Mouse (Mus musculus) forebrain, embryonic 16.5 days (tissue): Measurements from ENCODE around the gene Wbp1l. TPM values are rescaled to one million over a fixed set of nuclear protein-coding genes. Genes with fewer than 3 reads are reported as not detected.
A peak's percentile ranks its signal among the peaks of the same experiment; 100 is the strongest.

Experiments
- ATAC-seq: fragments of 200-750 bp; cut with Nextera tagmentation; 2 replicates; pipeline ENCODE4 v1.8.0; 2017; ENCODE audit warnings: mild to moderate bottlenecking, moderate library complexity
- H3K27ac ChIP-seq: fragments of 300-500 bp; sonication (generic); 2 replicates; pipeline ENCODE4 v1.5.1; 2014; ENCODE audit warnings: low read length, control low read depth
- H3K27me3 ChIP-seq: fragments of 300-500 bp; sonication (generic); replicated peaks from 2 replicates; pipeline ENCODE4 v1.6.1; 2014; ENCODE audit warnings: low read length; ENCODE audit not compliant: control insufficient read depth, insufficient read depth
- H3K36me3 ChIP-seq: fragments of 300-500 bp; sonication (generic); 2 replicates; pipeline ENCODE4 v1.6.1; 2014; ENCODE audit not compliant: control insufficient read depth, insufficient read depth
- H3K4me1 ChIP-seq: fragments of 300-500 bp; sonication (generic); replicated peaks from 2 replicates; pipeline ENCODE4 v1.6.1; 2014; ENCODE audit warnings: low read length; ENCODE audit not compliant: control insufficient read depth, insufficient read depth
- H3K4me2 ChIP-seq: fragments of 300-500 bp; sonication (generic); 2 replicates; pipeline ENCODE4 v1.6.1; 2014; ENCODE audit warnings: mild to moderate bottlenecking, low read length, control low read depth
- H3K4me3 ChIP-seq: fragments of 300-500 bp; sonication (generic); replicated peaks from 2 replicates; pipeline ENCODE4 v1.5.1; 2014; ENCODE audit warnings: mild to moderate bottlenecking, low read length, control low read depth
- H3K9ac ChIP-seq: fragments of 300-500 bp; sonication (generic); replicated peaks from 2 replicates; pipeline ENCODE4 v1.6.1; 2014; ENCODE audit warnings: low read depth, low read length, control low read depth
- H3K9me3 ChIP-seq: fragments of 300-500 bp; sonication (generic); 2 replicates; pipeline ENCODE4 v1.6.1; 2016; ENCODE audit warnings: low read length; ENCODE audit not compliant: control insufficient read depth
- WGBS: fragments of 180-500 bp; shearing (Covaris S2); extraction: QIAGEN DNeasy Blood & Tissue Kit; methylation state at CpG from one replicate; pipeline ENCODE4 v1.1.7; 2014; 5-methylcytosine and 5-hydroxymethylcytosine counted together
- polyA plus RNA-seq: library from polyadenylated mRNA; unstranded; fragments of >200 nt; fragmentation: Nextera tagmentation; extraction: Ambion mirVana; gene quantifications from 2 replicates; pipeline ENCODE4 v1.2.1, GENCODE M21; 2015

Wbp1l gene
- polyA plus RNA-seq, result 39.1 and 41.3 TPM in 2 replicates

DNA sequence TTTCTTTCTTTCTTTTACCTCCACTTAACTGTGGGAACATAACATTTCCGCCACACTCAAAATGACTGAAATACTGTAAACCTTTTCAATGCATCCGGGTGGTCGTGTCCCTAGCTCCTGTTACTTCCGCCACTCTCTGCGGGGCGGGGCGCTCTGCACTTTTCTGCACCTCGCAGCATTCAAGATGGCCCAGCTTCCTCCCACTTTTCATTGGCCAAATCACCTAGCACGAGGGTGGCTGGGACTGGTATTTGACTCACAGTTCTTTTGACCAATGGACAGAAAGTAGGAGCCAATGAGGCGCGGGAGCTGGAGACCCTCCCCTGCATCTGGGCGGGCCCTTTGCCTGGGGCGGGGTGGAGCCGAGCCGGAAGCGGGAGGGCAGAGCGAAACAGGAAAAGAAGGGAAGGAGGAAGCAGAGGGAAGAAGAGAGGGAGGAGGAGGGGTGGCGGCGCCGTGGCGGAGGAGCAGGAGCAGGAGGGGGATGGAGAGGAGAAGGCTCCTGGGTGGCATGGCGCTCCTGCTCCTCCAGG, at the start of gene Wbp1l:
Gene Wbp1l (plus strand): TSS at position 365 of the 533 bp plus-strand sequence.
- WGBS, result under 1% methylated on average over 21 of the region's 22 CpGs
- peak; percentile 99 for ATAC-seq
- H3K9me3 ChIP-seq, result no peaks in the 10 kb centered on the region
- peak within 1 kb of the TSS; percentile 5; the same call in 1 of the 2 replicates for H3K27ac ChIP-seq
- H3K36me3 ChIP-seq, result peaks cover 5% of the 10 kb centered on the region; the same call in 1 of the 2 replicates
- H3K4me1 ChIP-seq, result peaks cover 24% of the 10 kb centered on the region
- no peaks in the 10 kb centered on the region for H3K27me3 ChIP-seq
- peak within 1 kb of the TSS; percentile 76 for H3K4me3 ChIP-seq
- peak within 1 kb of the TSS; percentile 94 for H3K4me2 ChIP-seq
- H3K9ac ChIP-seq, result peak within 1 kb of the TSS; percentile 71

DNA sequence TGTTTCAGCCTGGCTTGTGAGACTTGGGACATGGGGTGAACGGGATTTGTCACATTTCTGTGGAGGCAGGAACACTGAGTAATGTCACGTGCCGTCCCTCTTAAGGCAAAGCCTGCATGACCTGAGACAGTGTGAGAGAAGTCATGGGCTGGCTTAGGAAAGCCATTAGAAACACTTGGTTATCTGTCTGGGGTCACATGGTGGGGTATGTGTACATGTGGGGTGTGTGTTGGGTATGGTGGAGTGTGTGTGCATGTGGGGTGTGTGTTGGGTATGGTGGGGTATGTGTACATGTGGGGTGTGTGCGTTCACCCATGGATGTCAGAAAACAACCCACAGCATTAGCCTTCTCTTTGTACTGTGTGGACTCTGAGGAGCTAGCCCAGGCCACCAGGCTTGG, 48.5 kb upstream of the Wbp1l start:
- no peak overlapping the region for H3K4me2 ChIP-seq
- no peak overlapping the region for H3K4me3 ChIP-seq
- H3K27me3 ChIP-seq, result no peaks in the 10 kb centered on the region
- peaks cover 12% of the 10 kb centered on the region for H3K4me1 ChIP-seq
- H3K9ac ChIP-seq, result no peak overlapping the region
- H3K9me3 ChIP-seq, result no peaks in the 10 kb centered on the region
- WGBS, result 96% methylated on average over 4 of the region's 4 CpGs
- no peak for ATAC-seq
- peaks cover 16% of the 10 kb centered on the region for H3K36me3 ChIP-seq
- no peak overlapping the region for H3K27ac ChIP-seq

DNA sequence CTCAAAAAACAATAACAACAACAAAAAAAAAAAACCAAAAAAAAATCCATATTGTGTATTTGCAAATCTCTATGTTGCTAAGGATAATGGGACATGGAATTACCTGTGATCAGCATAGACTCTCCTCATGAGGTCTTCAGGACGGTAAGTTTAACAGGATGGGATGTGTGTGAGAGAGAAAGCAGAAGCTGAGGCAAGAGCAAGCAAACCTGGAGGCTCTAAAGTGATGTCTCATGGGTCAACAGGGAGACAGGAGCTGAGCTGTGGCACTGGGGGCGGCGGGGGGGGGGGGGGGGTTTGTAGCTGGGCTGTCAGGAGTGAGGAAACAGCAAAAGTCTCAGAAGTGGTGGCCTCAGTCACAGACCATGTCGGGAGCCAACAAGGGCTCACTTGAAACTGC, 46.4 kb upstream of the Wbp1l start:
- Histone ChIP-seq H3K4me3 (no peak overlapping the region), H3K9me3 (no peaks in the 10 kb centered on the region), H3K4me1 (peaks cover 10% of the 10 kb centered on the region), H3K27me3 (no peaks in the 10 kb centered on the region), H3K27ac (no peak overlapping the region), H3K9ac (no peak overlapping the region), H3K36me3 (peaks cover 21% of the 10 kb centered on the region), H3K4me2 (no peak overlapping the region)
- ATAC-seq, result no peak
- 98% methylated on average over 2 of the region's 4 CpGs for WGBS

DNA sequence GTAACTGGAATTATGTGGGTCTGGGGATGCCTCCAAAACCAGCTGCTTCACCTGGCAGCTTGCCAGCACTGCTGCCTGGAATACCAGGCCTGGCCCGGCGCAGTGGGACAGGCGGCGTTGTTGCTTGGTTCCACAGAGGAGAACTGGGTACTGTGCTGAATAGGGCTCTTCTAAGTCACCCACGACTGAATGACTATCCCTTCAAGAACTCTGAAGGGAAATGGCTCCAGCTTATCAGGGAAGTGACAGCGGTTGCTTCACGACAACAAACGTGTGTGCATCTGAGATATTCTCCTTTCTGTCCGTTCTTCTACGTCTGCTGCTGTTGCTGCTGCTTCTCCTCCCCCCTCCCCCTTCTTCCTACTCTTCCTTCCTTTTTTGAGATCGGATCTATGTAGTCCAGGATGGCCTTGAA, 45.3 kb upstream of the Wbp1l start:
- peak; percentile 93 for ATAC-seq
- H3K36me3 ChIP-seq, result peaks cover 21% of the 10 kb centered on the region
- WGBS, result 52% methylated on average over 11 of the region's 11 CpGs

DNA sequence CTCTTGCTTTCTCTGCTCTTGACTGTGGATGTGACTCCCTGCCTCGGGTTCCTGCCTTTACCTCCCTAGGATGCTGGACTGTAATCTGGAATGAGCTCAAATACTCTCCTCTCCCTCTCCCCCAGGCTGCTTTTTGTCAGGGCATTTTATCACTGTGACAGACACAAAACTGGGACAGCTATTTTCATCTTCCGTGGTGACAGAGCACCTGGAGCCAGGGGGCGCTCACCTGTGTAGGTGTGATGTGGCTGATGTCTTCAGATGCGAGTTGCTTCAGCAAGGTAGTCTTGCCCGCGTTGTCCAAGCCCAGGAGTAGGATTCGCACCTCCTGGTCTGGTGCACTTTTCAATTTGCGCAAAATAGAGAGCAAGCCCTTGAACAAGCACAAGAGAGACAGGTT, 40.9 kb upstream of the Wbp1l start:
- no peak overlapping the region for H3K9ac ChIP-seq
- no peak overlapping the region for H3K4me3 ChIP-seq
- H3K27ac ChIP-seq, result no peak overlapping the region
- peaks cover 5% of the 10 kb centered on the region; the same call in 1 of the 2 replicates for H3K36me3 ChIP-seq
- H3K27me3 ChIP-seq, result no peaks in the 10 kb centered on the region
- 84% methylated on average over 8 of the region's 8 CpGs for WGBS
- H3K4me2 ChIP-seq, result no peak overlapping the region
- H3K9me3 ChIP-seq, result no peaks in the 10 kb centered on the region
- ATAC-seq, result no peak
- peaks cover 9% of the 10 kb centered on the region for H3K4me1 ChIP-seq

More for the DNA sequence above, 45.3 kb upstream of the Wbp1l start:
- Histone ChIP-seq H3K27ac (peak overlapping the region; percentile 33; the same call in 1 of the 2 replicates), H3K4me3 (no peak overlapping the region), H3K27me3 (no peaks in the 10 kb centered on the region), H3K9ac (no peak overlapping the region), H3K9me3 (no peaks in the 10 kb centered on the region), H3K4me2 (no peak overlapping the region), H3K4me1 (peaks cover 6% of the 10 kb centered on the region; the same call in 1 of the 2 replicates)

DNA sequence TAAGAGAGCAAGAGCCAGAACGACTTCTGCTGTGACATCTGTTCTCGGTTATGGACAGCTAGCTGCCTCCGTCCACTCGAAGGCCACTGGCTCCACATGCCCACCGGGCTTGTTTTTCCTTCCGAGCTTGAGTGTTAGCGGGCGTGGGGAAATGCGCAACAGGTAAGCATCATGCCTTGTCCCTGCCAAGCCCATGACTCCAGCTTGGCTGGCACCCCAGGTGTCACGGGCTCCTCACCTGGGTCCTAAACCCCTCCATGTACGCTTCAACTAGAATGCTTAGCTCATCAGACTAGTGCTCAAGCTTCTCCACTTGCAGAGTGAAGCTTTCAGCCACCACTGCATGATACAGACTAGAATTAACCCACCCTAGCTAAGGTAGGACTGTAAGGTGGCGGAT, 40.3 kb upstream of the Wbp1l start:
- no peak for ATAC-seq
- Histone ChIP-seq H3K27ac (no peak overlapping the region), H3K4me1 (peaks cover 4% of the 10 kb centered on the region), H3K9ac (no peak overlapping the region), H3K27me3 (no peaks in the 10 kb centered on the region), H3K36me3 (peaks cover 5% of the 10 kb centered on the region; the same call in 1 of the 2 replicates), H3K9me3 (no peaks in the 10 kb centered on the region), H3K4me3 (no peak overlapping the region), H3K4me2 (no peak overlapping the region)
- WGBS, result 77% methylated on average over 12 of the region's 12 CpGs

DNA sequence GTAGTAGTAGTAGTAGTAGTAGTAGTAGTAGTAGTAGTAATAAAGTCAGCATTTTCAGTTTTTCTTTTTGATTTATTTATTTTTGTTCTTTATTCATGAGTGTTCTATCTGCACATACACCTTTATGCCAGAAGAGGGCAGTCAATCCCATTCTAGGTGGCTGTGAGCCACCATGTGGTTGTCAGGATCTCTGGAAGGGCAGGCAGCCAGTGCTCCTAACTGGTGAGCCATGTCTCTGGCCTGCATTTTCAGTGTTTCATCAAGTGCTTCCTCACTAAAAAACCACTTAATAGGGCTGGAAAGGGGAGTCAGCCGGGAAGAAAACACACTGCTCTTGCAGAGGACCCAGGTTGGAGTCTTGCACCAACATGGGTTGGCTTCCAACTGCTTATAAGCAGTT, 36.8 kb upstream of the Wbp1l start:
- Histone ChIP-seq H3K4me3 (no peak overlapping the region), H3K36me3 (no peaks in the 10 kb centered on the region), H3K27ac (peak overlapping the region; percentile 30; the same call in 1 of the 2 replicates), H3K27me3 (no peaks in the 10 kb centered on the region), H3K9ac (no peak overlapping the region), H3K9me3 (no peaks in the 10 kb centered on the region), H3K4me2 (no peak overlapping the region), H3K4me1 (peaks cover 4% of the 10 kb centered on the region)
- 22% methylated on average over 1 of the region's 1 CpGs for WGBS
- peak; percentile 59; the same call in 1 of the 2 replicates for ATAC-seq

DNA sequence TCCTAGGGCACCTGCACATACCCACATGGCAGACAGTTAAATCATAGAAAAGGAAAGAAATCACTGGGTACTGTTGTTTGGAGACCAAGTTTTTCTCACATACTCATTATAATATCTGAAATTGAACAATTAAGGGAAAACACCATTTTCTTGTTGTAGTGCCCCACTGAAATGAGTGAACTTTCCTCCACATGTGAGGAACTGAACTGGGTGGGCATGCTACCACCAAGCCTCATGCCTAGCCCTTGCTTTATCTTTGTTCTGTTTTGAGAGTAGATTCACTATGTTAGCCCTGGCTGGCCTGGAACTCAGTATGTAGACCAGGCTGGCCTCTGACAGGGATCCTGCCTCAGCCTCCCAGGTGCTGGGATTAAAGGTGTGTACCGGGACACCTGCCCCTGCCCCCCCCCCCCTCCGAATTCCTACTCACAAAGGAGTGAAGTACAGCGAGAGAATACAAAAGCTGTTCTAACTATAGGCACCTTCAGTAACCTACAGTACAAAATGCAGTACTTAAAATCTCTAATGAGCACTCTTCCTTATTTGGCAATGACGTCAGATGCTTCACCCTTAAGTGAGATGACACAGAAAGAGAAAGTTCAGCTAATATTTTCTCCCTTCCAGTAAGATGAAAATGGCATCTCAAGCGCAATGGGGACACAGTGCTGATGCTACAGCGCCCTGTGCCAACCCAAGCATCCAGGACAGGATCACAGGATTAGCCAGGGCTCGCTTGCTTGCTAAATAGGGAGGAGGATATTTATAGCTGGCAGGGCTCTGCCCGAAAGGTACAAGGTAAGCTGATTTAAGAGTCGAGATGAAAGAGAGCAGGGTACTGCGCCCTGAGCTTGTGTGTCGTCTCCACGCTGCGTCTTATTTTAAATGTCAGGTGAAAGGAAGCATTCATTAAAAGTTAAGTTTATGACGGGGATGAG, 36.0 kb upstream of the Wbp1l start:
- WGBS, result 87% methylated on average over 14 of the region's 14 CpGs

DNA sequence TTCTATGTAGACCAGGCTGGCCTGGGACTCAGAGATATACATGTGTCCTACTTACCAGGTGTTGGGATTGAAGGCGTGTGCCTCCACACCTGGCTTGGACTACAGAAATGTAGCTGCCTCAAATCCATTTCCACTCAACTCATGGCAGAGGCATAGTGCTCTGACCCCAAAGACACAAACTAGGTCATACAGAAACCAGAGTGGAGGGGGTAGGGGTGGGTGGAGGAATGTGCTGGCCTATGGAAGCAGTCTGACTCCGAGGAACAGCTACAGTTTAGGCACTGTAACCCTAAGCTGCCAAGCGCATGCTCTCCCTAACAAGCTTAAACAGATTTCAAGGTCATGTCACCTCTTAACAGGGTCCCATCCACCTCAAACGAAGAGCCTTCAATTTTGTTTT, 35.3 kb upstream of the Wbp1l start:
- no peak for ATAC-seq
- H3K27ac ChIP-seq, result no peak overlapping the region
- H3K4me1 ChIP-seq, result peaks cover 4% of the 10 kb centered on the region
- no peaks in the 10 kb centered on the region for H3K27me3 ChIP-seq
- 85% methylated on average over 4 of the region's 4 CpGs for WGBS
- no peak overlapping the region for H3K4me2 ChIP-seq
- H3K36me3 ChIP-seq, result no peaks in the 10 kb centered on the region
- H3K9ac ChIP-seq, result no peak overlapping the region
- H3K4me3 ChIP-seq, result no peak overlapping the region
- H3K9me3 ChIP-seq, result no peaks in the 10 kb centered on the region

More for the DNA sequence above, 36.0 kb upstream of the Wbp1l start:
- H3K4me3 ChIP-seq, result no peak overlapping the region
- no peaks in the 10 kb centered on the region for H3K36me3 ChIP-seq
- H3K4me1 ChIP-seq, result peaks cover 4% of the 10 kb centered on the region
- no peak overlapping the region for H3K4me2 ChIP-seq
- ATAC-seq, result no peak
- H3K27me3 ChIP-seq, result no peaks in the 10 kb centered on the region
- no peaks in the 10 kb centered on the region for H3K9me3 ChIP-seq
- H3K9ac ChIP-seq, result no peak overlapping the region
- no peak overlapping the region for H3K27ac ChIP-seq
